Mouse (Mus musculus): ENCODE measurements around the gene Dll4.

DNA sequence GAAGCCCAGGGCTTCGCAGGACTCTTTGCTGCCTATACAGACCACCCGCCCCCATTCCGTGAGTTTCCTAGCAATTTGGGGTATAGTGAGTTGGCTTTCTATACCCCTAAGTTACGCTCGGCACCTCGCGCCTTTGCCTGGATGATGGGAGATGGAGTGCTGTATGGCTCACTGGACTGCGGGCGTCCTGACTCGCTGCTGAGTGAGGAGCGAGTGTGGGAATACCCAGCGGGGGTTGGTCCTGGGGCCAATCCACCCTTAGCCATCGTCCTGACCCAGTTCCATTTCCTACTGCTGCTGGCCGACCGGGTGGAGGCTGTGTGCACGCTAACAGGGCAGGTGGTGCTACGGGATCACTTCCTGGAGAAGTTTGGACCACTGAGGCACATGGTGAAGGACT, 32.3 kb upstream of the Dll4 start:
- no peak for TF ChIP-seq POLR2A (IDR thresholded peaks at IDR 0.05; ENCODE audit: insufficient read depth, low read depth, low read length)
- TF ChIP-seq CTCF (IDR thresholded peaks at IDR 0.05): no peak
- TF ChIP-seq EP300 (IDR thresholded peaks at IDR 0.05; ENCODE audit: insufficient read depth, low read depth, low read length): no peak
